In genomic region chr16:64794802-64795201, GRCm38 (mm10) we compare ENCODE assay signal across 24 mouse cellular contexts. TPM values are rescaled to one million over a fixed set of nuclear protein-coding genes. Genes with fewer than 3 reads are reported as not detected.
DNase-seq lines count a peak whose midpoint lies in the region; ATAC-seq lines count a peak whose summit lies in the region.
"Had no signal": no experiment of that assay in that cellular context is flagged by ENCODE, and none has a peak within 500 bp of the region (broad histone marks: within the 10 kb centered on the region; RNA-seq: fewer than 3 reads in every experiment).

No protein-coding gene starts in this region.

- H3K4me1 ChIP-seq in kidney, embryonic 16.5 days (ENCODE audit: insufficient read depth, low read length): no peaks in the 10 kb centered on the region
- H3K4me1 ChIP-seq: forebrain, embryonic 12.5 days had no signal

- intact Hi-C loops in heart, postnatal 14 days (cut with DNase I): no loop called here

- 73% methylated on average over 2 of the region's 2 CpGs for WGBS in kidney, embryonic 16.5 days

- H3K4me2 ChIP-seq in kidney, embryonic 16.5 days (replicated peaks; ENCODE audit: low read depth, low read length): no peak overlapping the region
- H3K4me2 ChIP-seq: forebrain, embryonic 12.5 days; heart, embryonic 11.5 days; hindbrain, embryonic 14.5 days had no signal

- no peaks in the 10 kb centered on the region for H3K36me3 ChIP-seq in kidney, embryonic 16.5 days (ENCODE audit: insufficient read depth, low read length)
- H3K36me3 ChIP-seq: forebrain, embryonic 12.5 days had no signal

- no peaks in the 10 kb centered on the region for H3K9me3 ChIP-seq in kidney, embryonic 16.5 days (ENCODE audit: low read length)
- H3K9me3 ChIP-seq: forebrain, embryonic 12.5 days had no signal

- no peak overlapping the region for H3K27ac ChIP-seq in kidney, embryonic 16.5 days (ENCODE audit: low read length)
- H3K27ac ChIP-seq: forebrain, embryonic 12.5 days; hindbrain, embryonic 14.5 days; hindbrain, postnatal 0 days had no signal

- ATAC-seq in granulocyte monocyte progenitor cell, adult 5-6 weeks (replicated peaks; ENCODE audit: poor library complexity, severe bottlenecking): peak; percentile 89
- peak; percentile 77 for ATAC-seq in megakaryocyte, adult 5-6 weeks (ENCODE audit: poor library complexity, severe bottlenecking)
- no peak for ATAC-seq in erythroblast, adult 5-6 weeks (replicated peaks; ENCODE audit: low FRiP score, poor library complexity, severe bottlenecking)
- ATAC-seq in kidney, embryonic 16.5 days (ENCODE audit: low FRiP score, low TSS enrichment): no peak
- ATAC-seq: forebrain, embryonic 16.5 days; hindbrain, postnatal 0 days had no signal

- no peak overlapping the region for H3K9ac ChIP-seq in kidney, embryonic 16.5 days (replicated peaks; ENCODE audit: low read length)
- H3K9ac ChIP-seq: forebrain, embryonic 12.5 days; hindbrain, embryonic 14.5 days had no signal

- DNase-seq in lung, postnatal 36 days: peak; percentile 10
- DNase-seq in lung, postnatal 4 days: no peak
- DNase-seq in heart, postnatal 14 days: no peak
- DNase-seq: adrenal gland, adult 8-10 months; adrenal gland, postnatal 25 days; B cell, adult 2 months; cerebellum, adult 11-12 months; cerebellum, adult 8-10 months; cerebellum, postnatal 10 days; cerebellum, postnatal 36 days; gastrocnemius, postnatal 10 days; gastrocnemius, postnatal 36 days; heart, adult 11 months; heart, postnatal 36 days had no signal

- H3K4me3 ChIP-seq in kidney, embryonic 16.5 days (ENCODE audit: low read length): no peak overlapping the region
- H3K4me3 ChIP-seq: forebrain, embryonic 12.5 days had no signal

- H3K27me3 ChIP-seq in kidney, embryonic 16.5 days (ENCODE audit: insufficient read depth, low read length): no peaks in the 10 kb centered on the region
- H3K27me3 ChIP-seq: CH12.LX; forebrain, embryonic 12.5 days had no signal

RNA-seq across cellular contexts. Expression of gene 4930453N24Rik, which starts 23.8 kb away (rescaled TPM):
- total RNA-seq in granulocyte monocyte progenitor cell, adult 5-6 weeks (2014; fragmentation: Nextera tagmentation): 26.0 and 32.7 TPM in 2 replicates
- total RNA-seq in granulocyte monocyte progenitor cell, adult 5-6 weeks (2017): 21.5 and 25.9 TPM in 2 replicates
- total RNA-seq in megakaryocyte, adult 5-6 weeks (2015): 35.5 and 45.8 TPM in 2 replicates
- 20.9 and 22.2 TPM in 2 replicates for total RNA-seq in megakaryocyte, adult 5-6 weeks (2017)
- 5.0 and 8.2 TPM in 2 replicates for total RNA-seq in erythroblast, adult 5-6 weeks (2015; ENCODE audit: low replicate concordance)
- total RNA-seq in erythroblast, adult 5-6 weeks (2017; ENCODE audit: low replicate concordance): 9.5 and 10.4 TPM in 2 replicates
- 10 to 100 TPM; 24.5 to 24.6 TPM for total RNA-seq in heart, postnatal 14 days (2021)
- 20.4 and 21.3 TPM in 2 replicates for polyA plus RNA-seq in kidney, embryonic 16.5 days (2015; fragmentation: Nextera tagmentation; extraction: Ambion mirVana)

RNA-seq across cellular contexts. Expression of gene Zfp654, which starts 56.6 kb away (rescaled TPM):
- 11.4 and 13.0 TPM in 2 replicates for total RNA-seq in granulocyte monocyte progenitor cell, adult 5-6 weeks (2014; fragmentation: Nextera tagmentation)
- total RNA-seq in granulocyte monocyte progenitor cell, adult 5-6 weeks (2017): 14.8 and 16.6 TPM in 2 replicates
- total RNA-seq in megakaryocyte, adult 5-6 weeks (2015): 19.2 and 21.1 TPM in 2 replicates
- 10.8 and 14.1 TPM in 2 replicates for total RNA-seq in megakaryocyte, adult 5-6 weeks (2017)
- total RNA-seq in erythroblast, adult 5-6 weeks (2015; ENCODE audit: low replicate concordance): 10.7 and 26.1 TPM in 2 replicates
- 6.4 TPM in 2 replicates for total RNA-seq in erythroblast, adult 5-6 weeks (2017; ENCODE audit: low replicate concordance)
- 1 to 10 TPM; 9.6 to 10.0 TPM for total RNA-seq in heart, postnatal 14 days (2021)
- 5.9 and 6.4 TPM in 2 replicates for polyA plus RNA-seq in kidney, embryonic 16.5 days (2015; fragmentation: Nextera tagmentation; extraction: Ambion mirVana)

RNA-seq across cellular contexts. Expression of gene Cggbp1, which starts 57.0 kb away (rescaled TPM):
- 92.2 and 92.9 TPM in 2 replicates for total RNA-seq in granulocyte monocyte progenitor cell, adult 5-6 weeks (2014; fragmentation: Nextera tagmentation)
- total RNA-seq in granulocyte monocyte progenitor cell, adult 5-6 weeks (2017): 80.2 and 99.7 TPM in 2 replicates
- 111 and 133 TPM in 2 replicates for total RNA-seq in megakaryocyte, adult 5-6 weeks (2015)
- total RNA-seq in megakaryocyte, adult 5-6 weeks (2017): 103 and 104 TPM in 2 replicates
- total RNA-seq in erythroblast, adult 5-6 weeks (2015; ENCODE audit: low replicate concordance): 31.6 and 42.1 TPM in 2 replicates
- 30.1 and 31.2 TPM in 2 replicates for total RNA-seq in erythroblast, adult 5-6 weeks (2017; ENCODE audit: low replicate concordance)
- total RNA-seq in heart, postnatal 14 days (2021): 10 to 100 TPM; 45.7 to 52.6 TPM
- polyA plus RNA-seq in kidney, embryonic 16.5 days (2015; fragmentation: Nextera tagmentation; extraction: Ambion mirVana): 86.1 and 88.9 TPM in 2 replicates

Comparison
In these comparisons a context has a peak if more than half of its experiments do, and no peak if none do; other contexts are left out.
1. ATAC-seq: peak in granulocyte monocyte progenitor cell, adult 5-6 weeks (single experiment) and megakaryocyte, adult 5-6 weeks (single experiment); none in erythroblast, adult 5-6 weeks (single experiment) and kidney, embryonic 16.5 days (single experiment).